Mouse (Mus musculus) right cerebral cortex, postnatal 4 days (tissue): ENCODE data around the gene Hist1h4h.
A peak's percentile ranks its signal among the peaks of the same experiment; 100 is the strongest.

Source experiments
- DNase-seq: peaks from one replicate; pipeline ENCODE4 v3.0.0-alpha.2; 2022

The Hist1h4h gene

DNA sequence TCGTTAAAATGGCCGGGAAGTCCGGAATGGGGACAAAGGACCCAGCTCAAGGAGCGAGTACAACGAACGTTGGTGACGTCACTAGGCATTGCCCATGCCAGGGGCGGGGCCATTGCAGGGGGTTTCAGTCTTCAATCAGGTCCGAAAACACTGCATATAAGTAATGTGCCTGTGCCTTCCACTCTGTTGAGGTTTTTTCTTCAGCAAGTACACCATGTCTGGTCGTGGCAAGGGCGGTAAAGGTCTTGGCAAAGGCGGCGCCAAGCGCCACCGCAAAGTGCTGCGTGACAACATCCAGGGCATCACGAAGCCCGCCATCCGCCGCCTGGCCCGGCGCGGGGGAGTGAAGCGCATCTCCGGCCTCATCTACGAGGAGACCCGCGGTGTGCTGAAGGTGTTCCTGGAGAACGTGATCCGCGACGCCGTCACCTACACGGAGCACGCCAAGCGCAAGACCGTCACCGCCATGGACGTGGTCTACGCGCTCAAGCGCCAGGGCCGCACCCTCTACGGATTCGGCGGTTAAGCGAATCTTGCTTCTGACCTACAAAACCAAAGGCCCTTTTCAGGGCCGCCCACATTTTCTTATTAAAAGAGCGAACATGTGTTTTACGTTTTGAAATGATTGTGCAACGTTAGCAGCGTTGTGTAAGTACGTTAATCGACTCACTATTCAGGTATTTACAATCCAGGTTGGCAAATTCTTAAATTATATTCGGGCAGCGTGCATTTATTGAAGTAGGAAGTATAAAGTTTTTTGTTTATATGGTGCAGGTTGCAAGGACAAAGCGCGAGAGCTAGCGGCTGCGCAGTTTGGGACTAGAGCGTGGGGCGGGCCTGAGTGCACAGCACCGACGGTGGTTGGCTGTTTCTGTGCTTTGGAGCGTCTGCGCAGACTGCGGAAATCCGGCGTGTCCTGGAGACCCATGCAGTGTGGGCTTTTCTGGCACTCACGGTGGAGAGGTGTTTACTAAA lies at the start of gene Hist1h4h:
TSS of gene Hist1h4h (plus strand) at position 150 of the 975 bp plus-strand sequence.
- peak; percentile 88 for DNase-seq

DNA sequence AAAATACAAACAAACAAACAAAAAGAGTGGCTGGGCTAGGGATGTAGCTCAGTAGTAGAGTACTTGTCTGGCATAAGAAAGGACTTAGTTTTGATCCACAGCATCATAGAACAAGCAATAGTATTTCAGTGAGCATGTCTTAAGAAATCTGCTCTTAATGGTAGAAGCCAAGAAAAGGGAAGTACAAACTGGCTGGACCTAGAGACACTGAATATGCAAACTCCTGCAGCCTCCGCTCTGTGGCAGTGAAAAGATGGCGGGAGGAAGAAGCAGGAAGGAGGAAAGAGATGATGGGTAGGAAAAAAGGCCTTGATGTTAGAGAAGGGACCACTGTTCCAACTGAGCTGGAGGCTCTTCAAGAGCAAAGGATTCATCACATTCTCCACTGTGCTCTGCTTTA lies 47.7 kb upstream of the Hist1h4h start:
- DNase-seq, result no peak

DNA sequence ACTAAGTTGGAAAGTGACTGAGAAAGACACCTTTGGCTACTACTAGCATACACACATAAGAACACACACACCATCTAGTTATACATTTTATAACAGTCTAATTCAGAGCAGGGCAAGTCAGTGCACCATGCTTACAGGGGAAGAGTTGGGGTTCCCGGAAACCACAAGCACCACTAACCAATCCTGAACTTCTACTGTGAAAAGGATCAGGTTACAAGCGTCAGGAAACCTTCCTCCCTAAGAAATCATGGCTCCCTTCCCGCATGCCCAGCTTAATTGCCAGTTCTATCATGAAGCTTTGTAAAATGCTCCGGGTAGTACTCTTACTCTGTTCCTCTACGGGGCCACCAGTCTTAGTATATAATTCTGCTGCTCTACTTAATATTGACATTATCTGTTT lies 45.6 kb upstream of the Hist1h4h start:
- no peak for DNase-seq

DNA sequence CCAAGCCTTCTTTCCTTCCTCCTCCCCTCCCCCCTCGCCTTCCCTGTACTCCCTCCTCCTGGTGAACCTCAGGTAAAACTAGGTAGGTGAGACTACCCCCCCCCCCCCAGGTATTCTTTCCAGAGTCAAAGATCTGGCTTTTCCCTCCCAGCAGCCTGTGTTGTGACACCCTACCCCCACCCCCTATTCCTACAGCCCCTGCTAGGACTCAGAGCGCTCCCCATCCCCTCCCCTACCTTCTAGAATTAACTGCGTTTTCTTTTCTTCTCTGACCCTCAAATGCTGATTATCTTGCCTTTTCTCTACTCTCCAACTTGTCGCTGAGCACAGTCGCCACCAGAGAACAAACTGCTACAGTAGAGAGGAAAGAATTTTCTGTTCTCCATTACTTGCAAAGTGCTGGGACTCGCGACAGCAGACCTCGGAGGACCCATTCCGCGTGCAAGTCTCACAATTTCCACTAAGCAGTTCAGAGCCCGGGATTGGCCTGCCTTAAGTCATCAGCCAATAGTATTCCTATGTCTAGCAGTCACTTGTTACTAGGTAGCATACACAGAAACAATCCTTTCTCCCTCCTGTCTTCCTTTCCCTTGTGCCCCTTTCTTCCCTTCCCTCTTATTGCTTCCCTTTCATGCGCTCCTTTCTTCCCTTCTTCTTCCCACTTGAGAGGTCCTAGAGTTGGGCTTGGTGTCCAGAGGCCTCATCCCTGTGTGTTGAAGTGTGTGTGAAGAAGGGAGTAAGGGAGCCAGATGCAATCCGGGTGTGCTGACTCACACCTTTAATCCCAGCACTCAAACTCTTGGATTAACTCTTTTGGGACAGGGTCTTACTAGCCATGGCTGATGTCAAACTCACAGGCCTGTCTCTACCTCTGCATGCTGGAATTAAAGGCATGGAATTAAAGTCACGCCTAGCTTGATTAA lies 42.2 kb upstream of the Hist1h4h start, which contains the start of gene Btn2a2:
TSS of gene Btn2a2 (minus strand) at position 458 of the 923 bp plus-strand sequence.
- DNase-seq, result peak; percentile 59

DNA sequence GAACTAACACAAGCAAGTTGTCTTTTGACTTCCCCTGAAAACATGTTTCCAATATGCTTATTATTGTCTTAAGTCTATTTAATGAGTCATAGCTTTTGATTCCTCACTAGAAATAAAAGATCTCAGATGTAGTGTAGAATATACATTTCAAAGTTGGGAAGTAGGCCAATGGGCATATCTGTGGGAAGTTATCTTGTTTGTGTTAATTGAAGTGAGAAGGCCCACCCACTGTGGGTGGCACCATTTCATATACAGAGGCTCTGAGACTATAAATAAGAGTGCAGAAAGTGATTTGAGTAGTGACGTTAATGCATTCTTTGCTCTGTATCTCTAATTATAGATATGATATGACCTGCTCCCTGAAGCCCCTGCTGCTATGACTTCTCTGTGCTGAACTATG lies 40.0 kb upstream of the Hist1h4h start:
- DNase-seq, result no peak

DNA sequence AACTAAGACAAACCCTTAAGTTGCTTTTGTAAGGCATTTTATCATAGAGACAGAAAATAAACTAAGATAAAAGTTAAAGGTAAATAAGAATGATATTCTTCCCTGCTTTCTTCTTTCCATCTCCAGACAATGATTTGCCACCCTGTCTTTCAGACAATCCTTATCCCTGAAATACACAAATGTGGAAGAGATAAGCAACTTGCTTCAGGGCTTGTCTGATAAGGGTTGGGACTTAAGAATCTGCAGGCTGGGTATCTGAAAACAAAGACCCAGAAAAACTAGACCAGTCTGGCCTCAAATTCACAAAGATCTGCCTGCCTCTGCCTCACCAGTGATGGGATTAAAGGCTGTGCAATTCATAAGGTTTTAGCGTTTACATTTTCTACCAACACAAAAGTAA lies 39.6 kb upstream of the Hist1h4h start:
- DNase-seq, result no peak

DNA sequence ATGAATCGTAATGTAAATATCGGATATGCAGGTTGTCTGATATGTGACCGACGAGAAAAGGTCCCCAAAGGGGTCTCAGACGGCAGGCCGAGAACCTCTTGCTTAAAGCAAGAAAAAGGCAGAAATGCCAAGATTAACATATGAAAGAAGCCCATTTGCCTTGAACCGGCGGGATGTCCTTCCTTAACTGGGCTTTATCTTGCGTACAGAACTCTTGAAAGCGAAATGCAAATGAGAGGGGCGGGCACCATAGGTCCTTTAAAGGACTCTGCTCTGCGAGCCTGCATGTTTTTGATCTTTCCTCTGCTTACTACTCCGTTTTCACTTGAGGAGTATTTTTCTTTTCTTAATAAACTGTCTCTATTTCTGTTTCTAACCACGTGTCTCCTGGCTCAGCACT lies 38.9 kb upstream of the Hist1h4h start:
- DNase-seq, result no peak

DNA sequence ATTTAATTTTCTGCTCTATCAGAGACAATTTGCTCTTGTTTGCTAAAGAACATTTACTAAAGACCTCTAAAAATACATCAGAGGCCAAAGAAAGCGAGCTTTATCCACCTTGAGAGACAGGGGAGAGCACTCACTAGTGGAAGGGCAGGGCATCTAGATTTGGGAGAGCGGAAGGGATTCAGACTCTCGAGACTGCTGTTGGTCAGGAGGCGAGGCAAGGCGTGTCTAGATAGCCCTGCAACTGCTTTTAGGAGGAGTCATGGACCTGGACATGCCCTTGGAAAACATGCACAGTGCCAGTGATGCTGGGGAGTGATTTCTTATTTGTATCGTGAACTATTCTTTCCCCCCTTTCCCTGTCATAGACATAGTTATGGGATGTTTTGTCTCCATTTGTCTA lies 35.3 kb upstream of the Hist1h4h start:
- DNase-seq, result no peak

DNA sequence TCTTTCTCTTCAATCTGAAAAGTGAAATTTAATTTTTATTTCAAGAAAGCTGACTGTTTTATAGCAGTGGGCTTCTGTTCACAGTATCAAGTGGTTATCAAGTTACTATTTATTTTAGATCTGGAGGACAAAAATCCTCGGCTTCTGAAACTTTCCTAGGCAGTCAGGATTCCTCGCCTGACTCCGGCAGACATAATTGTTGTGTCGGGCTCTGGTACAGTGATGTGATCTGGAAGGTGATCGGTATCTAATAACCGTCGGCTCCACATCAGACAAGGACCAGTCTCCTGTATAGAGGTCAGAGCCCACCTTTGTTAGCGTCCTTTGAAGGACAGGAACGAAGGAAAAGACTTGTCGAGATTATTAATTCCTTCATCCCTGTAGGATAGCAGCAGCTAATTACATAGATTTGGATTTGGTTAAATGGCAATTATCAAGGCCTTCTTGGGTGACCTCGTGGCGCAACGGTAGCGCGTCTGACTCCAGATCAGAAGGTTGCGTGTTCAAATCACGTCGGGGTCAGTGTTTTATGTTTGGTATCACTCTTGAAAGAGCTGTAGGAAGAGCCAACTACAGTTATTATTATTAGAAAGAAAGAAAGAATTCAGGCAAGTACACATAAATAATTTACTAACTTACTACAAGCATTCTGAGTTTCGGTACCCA lies 33.1 kb upstream of the Hist1h4h start:
- no peak for DNase-seq

DNA sequence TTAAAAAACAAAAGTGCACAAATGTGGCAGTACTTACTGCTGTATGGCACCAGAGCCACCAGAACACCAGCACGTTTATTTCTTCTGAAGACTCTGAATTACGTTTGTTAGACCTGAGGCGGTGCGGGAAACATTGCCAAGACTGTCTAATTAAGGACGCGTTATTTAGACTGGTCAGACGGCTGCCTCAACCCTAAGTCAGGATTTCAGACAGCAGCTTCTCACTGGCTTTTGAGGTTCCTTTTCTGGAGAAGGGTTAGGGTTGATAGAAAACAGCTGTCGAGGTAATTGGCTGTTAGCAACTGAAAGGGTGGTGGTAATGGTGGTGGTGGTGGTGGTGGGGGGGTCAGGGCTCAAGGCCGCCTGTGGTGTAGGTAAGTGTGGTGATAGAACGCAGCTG lies 32.2 kb upstream of the Hist1h4h start:
- no peak for DNase-seq

DNA sequence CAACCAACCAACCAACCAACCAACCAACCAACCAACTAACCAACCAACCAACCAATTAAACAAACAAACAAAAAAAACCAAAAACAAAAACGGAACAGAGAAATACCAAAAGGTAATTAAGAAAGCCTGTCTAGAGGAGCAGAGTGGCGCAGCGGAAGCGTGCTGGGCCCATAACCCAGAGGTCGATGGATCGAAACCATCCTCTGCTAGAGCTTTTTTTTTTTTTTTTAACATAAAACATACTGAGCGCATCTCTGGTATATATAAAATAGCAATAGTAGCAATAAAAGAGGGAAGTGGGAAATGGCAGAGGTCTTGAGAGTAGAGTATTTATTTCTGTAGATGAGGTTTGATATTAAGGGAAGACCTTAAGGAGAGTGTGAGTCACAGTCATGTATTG lies 30.9 kb upstream of the Hist1h4h start:
- no peak for DNase-seq

DNA sequence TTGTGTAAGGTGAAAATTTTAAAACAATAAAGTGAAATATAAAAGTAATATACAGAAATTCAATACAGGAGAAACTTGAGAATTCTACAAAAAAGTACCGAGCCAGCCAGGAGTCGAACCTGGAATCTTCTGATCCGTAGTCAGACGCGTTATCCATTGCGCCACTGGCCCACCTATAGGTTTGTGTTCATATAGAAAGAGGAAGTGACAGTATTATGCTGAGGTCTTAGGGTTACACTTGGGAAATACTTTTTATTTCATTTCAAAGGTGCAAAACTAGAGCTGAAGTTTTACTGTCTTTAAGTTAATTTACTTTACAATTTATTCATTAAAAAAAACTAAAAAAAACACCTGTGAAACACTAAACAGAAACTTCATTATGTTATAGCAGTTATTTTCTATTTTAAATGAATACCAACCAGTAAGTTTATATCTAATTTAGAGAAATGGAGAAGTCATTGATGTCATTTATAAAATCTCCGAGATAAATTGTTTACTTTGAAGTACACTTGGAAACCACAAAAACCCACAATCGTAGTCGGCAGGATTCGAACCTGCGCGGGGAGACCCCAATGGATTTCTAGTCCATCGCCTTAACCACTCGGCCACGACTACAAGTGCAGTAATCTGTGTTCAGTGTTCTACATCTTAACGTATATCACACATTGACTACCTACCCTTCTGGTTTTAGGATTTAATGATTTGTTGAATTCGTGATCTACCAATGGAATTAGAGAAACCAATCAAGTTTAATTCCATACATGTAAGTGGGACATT lies 30.2 kb upstream of the Hist1h4h start:
- peak; percentile 64 for DNase-seq

DNA sequence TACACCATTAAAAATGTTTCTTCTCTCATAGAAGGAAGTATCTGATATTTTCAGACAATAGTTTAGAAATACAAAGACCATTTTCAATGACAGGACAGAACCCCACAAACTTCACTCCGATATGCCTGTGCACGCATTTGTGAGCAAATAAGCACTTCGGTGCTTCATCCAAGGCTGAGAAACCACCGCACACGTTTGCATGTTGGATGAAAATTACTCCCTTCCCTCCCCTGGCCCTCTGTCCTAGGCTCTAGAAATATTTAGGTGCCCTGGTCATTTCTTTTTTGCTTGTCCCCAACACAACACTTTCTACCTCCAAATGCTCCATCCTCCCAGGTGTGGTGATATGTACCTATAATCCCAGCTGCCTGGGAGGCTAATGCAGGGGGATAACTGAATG lies 29.3 kb upstream of the Hist1h4h start:
- DNase-seq, result no peak

DNA sequence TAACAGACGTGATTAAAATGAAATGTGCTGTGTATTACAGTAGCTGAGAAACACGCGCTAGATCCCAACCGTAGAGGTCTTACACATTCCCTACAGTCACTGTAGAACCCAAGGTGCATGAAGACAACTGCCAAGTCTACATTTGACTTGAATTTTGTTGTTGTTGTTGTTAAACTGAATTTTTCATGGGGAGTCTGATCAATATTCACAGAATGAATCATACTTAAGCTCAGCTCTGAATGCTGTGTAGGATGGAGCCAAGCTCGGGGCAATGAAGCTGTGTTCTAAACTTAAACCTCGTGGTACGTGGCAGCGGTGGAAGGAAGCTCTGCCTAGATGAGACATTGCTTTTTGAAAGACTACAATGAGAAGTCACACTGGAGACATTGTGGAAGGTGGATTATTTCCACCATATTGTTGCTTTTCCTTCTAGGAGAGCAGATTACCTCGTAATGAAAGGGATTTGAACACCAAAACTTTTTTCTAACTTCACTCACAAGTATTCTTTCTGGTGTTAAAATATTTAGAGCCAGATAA lies 28.8 kb upstream of the Hist1h4h start:
- no peak for DNase-seq

DNA sequence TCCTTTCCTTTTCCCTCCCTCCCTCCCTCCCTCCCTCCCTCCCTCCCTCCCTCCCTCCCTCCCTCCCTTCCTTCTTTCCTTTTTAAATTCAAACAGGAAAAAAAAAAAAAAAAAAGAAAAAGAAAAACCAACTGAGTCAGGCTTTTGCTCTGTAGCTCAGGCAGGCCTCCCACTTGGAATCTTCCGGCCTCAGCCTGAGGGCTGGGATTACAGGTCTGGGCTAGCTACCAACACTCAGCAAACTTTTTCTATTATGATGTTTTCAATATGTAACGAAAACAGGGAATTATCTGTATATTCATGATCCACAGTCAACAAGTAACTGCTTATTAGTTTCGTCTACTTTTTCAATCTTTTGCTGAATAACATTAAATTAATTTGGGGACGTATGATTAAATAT lies 27.9 kb upstream of the Hist1h4h start:
- no peak for DNase-seq

DNA sequence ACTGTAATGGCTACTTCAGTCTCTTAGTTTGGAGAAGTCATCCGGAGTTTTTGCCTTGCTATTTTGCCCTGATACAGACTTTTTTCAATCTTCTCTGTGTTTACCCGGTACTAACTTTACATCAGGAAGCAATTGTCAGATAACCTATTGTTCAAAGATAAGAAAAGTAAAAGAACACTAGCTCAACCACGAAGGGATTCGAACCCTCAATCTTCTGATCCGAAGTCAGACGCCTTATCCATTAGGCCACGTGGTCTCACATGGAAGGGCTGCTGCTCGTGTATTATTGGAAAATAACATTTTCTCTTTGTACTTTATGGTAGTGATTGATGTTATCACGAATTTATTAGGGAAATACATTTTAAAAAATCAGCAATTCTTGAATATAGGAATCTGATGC lies 27.1 kb upstream of the Hist1h4h start:
- peak; percentile 46 for DNase-seq

DNA sequence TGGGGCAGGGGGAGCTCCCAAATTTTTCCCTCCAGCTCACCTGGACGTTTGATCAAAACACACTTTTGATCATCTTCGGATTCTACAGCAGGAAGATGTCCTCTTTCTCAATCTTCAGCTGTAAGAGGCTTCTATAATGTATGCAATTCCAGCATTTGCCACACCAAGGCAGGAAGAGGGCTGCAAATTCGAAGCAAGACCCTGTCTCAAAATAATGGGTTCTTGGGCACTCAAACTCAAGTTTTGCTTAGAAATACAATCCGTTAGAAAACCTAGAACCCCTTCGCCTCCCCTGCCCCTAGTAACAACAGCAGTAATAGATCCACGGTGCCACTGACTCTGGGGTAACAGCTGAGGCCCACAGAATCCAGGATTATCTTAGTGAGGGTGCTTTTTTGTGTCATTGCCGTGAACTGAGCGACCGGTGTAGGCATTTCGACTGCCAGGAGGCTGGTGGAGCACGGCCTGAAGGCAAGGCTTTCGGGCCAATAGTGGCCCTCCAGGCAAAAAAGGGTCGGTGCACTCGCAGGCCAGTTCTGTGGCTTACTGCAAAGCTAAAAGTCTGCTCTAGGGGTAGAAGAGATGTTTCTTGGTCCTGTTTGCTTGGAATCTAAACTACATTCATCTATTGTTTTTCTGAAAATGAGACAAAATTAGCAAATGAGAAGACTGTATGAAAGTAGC lies 25.0 kb upstream of the Hist1h4h start:
- no peak for DNase-seq

DNA sequence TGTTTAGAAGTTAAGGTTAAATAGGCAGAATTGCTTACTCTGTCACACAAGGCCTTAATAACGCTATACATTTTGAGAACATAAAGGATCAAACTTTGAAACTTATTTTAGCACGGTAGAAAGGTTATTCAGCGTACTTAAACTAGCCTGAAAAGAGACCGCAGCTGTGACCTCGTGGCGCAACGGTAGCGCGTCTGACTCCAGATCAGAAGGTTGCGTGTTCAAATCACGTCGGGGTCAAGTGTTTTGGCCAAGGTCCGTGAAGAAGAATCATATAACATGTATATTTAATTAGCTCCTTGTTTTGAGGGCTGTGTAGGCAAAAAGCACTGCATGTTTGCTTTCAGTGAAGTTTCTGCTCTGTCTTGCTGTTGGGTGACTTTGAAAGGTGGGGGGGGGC lies 24.5 kb upstream of the Hist1h4h start:
- DNase-seq, result peak; percentile 30

DNA sequence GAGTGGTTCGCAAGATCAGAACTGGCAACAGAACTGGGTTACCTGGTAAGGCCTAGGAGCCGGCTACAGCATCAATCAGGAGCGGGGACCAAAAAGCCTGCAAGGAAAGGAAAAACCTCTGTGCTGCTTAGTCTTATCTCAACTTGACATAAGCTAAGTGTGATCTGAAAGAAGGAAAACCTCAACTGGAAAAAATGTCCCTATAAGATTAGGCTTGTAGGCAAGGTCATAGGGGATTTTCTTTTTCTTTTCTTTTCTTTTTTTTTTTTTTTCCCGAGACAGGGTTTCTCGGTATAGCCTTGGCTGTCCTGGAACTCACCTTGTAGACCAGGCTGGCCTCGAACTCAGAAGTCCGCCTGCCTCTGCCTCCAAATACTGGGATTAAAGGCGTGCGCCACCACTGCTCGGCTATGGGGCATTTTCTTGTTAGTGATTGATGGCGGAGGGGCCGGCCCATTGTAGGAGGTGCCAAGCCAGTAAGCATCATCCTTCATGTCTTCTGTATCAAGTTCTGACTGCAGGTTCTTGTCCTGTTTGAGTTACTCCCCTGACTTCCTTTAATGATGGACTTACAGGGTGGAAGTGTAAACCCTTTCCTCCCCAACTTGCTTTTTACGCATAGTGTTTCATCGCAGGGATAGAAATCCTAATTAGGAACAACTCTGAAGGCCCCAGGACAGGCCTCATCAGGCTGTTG lies 23.9 kb upstream of the Hist1h4h start:
- no peak for DNase-seq

DNA sequence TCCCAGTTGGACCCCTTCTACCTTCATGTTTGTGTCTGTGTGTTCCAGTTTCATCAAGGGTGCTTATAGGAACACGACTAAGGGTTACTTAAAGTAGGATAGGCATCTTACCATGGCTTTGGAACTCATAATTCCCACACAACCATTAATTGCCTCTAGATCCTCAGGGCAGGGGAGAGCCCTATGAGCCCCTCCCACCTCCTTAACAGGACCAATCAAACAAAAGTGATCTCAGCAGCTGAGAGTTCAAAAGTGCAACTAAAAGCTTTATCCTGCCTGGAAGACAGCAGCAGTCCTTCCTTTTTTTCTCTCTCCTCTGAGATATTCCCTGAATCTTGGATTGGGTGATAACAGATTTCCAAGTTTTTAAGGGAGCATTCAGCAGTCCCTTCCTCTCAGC lies 20.7 kb upstream of the Hist1h4h start:
- DNase-seq, result no peak

DNA sequence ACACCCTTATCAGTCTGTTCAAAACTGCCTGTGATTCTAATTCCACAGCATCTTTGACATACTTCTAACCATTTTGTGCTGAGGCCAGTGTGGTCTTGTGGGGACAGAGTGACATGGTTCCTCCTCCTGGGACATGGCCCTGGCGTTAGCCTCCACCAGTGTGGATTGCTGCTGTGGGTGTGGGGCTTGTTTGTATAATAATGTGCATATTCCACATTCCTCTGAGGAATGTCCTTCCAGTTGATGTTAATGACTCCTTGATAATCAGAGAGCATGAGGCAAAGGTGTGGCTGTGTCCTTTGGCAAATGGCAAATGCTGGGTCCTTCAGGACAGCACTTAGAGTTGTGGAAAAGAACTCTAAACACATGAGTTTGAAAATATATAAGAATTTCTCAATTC lies 17.3 kb upstream of the Hist1h4h start:
- DNase-seq, result no peak
